Mouse (Mus musculus): ENCODE results near the gene Rpf1. TPM values are rescaled to one million over a fixed set of nuclear protein-coding genes. Genes with fewer than 3 reads are reported as not detected.

Rpf1 gene
- polyA plus RNA-seq, 1 experiment = not detected

DNA sequence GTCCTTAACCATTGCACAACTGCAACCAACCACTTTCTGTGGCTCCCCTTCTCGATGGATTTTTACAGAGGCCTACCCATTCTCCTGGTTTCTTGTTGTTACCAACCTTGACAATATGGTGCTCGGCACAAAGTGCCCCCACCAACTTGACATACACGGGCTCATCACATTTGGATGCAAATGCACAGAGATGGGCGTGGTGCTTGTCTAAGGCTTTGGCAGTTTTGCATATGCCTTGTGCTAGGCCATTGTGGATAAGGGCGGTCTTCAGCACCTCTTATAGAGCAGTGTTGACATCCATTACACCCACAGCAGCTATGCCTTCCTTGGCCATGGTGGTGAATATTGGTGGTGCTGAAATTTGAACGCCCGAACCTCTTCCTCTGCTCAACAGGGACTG, 41.7 kb upstream of the Rpf1 start:
- H3K27ac ChIP-seq (ENCODE audit: insufficient read depth, low read depth, low read length) = no peak overlapping the region
- 95% methylated on average over 7 of the region's 7 CpGs for WGBS
- TF ChIP-seq POLR2A (IDR thresholded peaks at IDR 0.05; ENCODE audit: insufficient read depth, low read depth, low read length) (no peak), CTCF (IDR thresholded peaks at IDR 0.05; ENCODE audit: insufficient read depth, low read depth, low read length) (no peak)
- no peak overlapping the region for H3K4me3 ChIP-seq (ENCODE audit: insufficient read depth, low read depth, low read length)
- peaks cover 9% of the 10 kb centered on the region for H3K4me1 ChIP-seq (ENCODE audit: control insufficient read depth, insufficient read depth, low read length)

GRCm38 (mm10) chr3:146557507-146557906, 36.3 kb upstream of the Rpf1 start:
- WGBS = 63% methylated on average over 6 of the region's 6 CpGs
- 0 out of 2 replicates have a peak, but pooled peaks cover 2% of the 10 kb centered on the region for H3K4me1 ChIP-seq (ENCODE audit: control insufficient read depth, insufficient read depth, low read length)
- no peak overlapping the region for H3K4me3 ChIP-seq (ENCODE audit: insufficient read depth, low read depth, low read length)
- TF ChIP-seq CTCF (IDR thresholded peaks at IDR 0.05; ENCODE audit: insufficient read depth, low read depth, low read length) (no peak), POLR2A (IDR thresholded peaks at IDR 0.05; ENCODE audit: insufficient read depth, low read depth, low read length) (no peak)
- H3K27ac ChIP-seq (ENCODE audit: insufficient read depth, low read depth, low read length) = no peak overlapping the region

GRCm38 (mm10) chr3:146556567-146556966, 35.3 kb upstream of the Rpf1 start:
- WGBS = 86% methylated on average over 1 of the region's 1 CpGs

GRCm38 (mm10) chr3:146554816-146555215, 33.6 kb upstream of the Rpf1 start:
- Histone ChIP-seq H3K4me1 (ENCODE audit: control insufficient read depth, insufficient read depth, low read length) (0 out of 2 replicates have a peak, but pooled peaks cover 2% of the 10 kb centered on the region), H3K4me3 (ENCODE audit: insufficient read depth, low read depth, low read length) (no peak overlapping the region), H3K27ac (ENCODE audit: insufficient read depth, low read depth, low read length) (no peak overlapping the region)
- 30% methylated on average over 7 of the region's 7 CpGs for WGBS
- no peak for TF ChIP-seq CTCF (IDR thresholded peaks at IDR 0.05; ENCODE audit: insufficient read depth, low read depth, low read length)
- no peak for TF ChIP-seq POLR2A (IDR thresholded peaks at IDR 0.05; ENCODE audit: insufficient read depth, low read depth, low read length)

More at GRCm38 (mm10) chr3:146556567-146556966, 35.3 kb upstream of the Rpf1 start:
- H3K27ac ChIP-seq (ENCODE audit: insufficient read depth, low read depth, low read length) = no peak overlapping the region
- H3K4me3 ChIP-seq (ENCODE audit: insufficient read depth, low read depth, low read length) = no peak overlapping the region
- 0 out of 2 replicates have a peak, but pooled peaks cover 2% of the 10 kb centered on the region for H3K4me1 ChIP-seq (ENCODE audit: control insufficient read depth, insufficient read depth, low read length)
- TF ChIP-seq POLR2A (IDR thresholded peaks at IDR 0.05; ENCODE audit: insufficient read depth, low read depth, low read length) (no peak), CTCF (IDR thresholded peaks at IDR 0.05; ENCODE audit: insufficient read depth, low read depth, low read length) (no peak)

- Histone ChIP-seq H3K27ac (ENCODE audit: insufficient read depth, low read depth, low read length) (no peak overlapping the region), H3K4me1 (ENCODE audit: control insufficient read depth, insufficient read depth, low read length) (no peaks in the 10 kb centered on the region), H3K4me3 (ENCODE audit: insufficient read depth, low read depth, low read length) (no peak overlapping the region)
- TF ChIP-seq POLR2A (IDR thresholded peaks at IDR 0.05; ENCODE audit: insufficient read depth, low read depth, low read length) (no peak), CTCF (IDR thresholded peaks at IDR 0.05; ENCODE audit: insufficient read depth, low read depth, low read length) (no peak)
- WGBS = 44% methylated on average over 1 of the region's 1 CpGs
These were observed 22.4 kb upstream of the Rpf1 start for GRCm38 (mm10) chr3:146543632-146544031.

- 78% methylated on average over 4 of the region's 4 CpGs for WGBS
- TF ChIP-seq POLR2A (IDR thresholded peaks at IDR 0.05; ENCODE audit: insufficient read depth, low read depth, low read length) (no peak), CTCF (IDR thresholded peaks at IDR 0.05; ENCODE audit: insufficient read depth, low read depth, low read length) (no peak)
- no peak overlapping the region for H3K4me3 ChIP-seq (ENCODE audit: insufficient read depth, low read depth, low read length)
- no peaks in the 10 kb centered on the region for H3K4me1 ChIP-seq (ENCODE audit: control insufficient read depth, insufficient read depth, low read length)
- no peak overlapping the region for H3K27ac ChIP-seq (ENCODE audit: insufficient read depth, low read depth, low read length)
These were observed 19.5 kb upstream of the Rpf1 start for GRCm38 (mm10) chr3:146540521-146541273.

DNA sequence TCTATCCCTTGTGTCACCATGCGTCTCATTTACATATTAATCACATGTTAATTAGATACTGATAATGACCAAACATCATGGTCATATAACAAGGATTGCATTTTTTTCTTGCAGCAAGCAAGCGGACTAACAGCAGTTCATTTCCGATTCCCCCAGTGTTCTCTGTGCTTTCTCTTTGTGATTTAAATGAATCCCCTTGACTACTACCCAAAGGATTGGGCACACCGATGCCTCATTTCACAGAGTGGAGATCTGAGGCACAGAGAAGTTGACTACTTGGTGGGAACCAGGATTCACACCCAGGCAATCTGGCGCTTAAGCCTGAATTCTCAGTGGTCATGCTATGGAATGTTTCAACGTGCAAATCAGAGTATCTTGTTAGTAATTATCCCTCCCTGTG, 13.8 kb upstream of the Rpf1 start:
- WGBS = 53% methylated on average over 6 of the region's 6 CpGs
- TF ChIP-seq CTCF (IDR thresholded peaks at IDR 0.05; ENCODE audit: insufficient read depth, low read depth, low read length) (no peak), POLR2A (IDR thresholded peaks at IDR 0.05; ENCODE audit: insufficient read depth, low read depth, low read length) (no peak)
- Histone ChIP-seq H3K27ac (ENCODE audit: insufficient read depth, low read depth, low read length) (no peak overlapping the region), H3K4me3 (ENCODE audit: insufficient read depth, low read depth, low read length) (no peak overlapping the region), H3K4me1 (ENCODE audit: control insufficient read depth, insufficient read depth, low read length) (no peaks in the 10 kb centered on the region)

- no peak overlapping the region for H3K27ac ChIP-seq (ENCODE audit: insufficient read depth, low read depth, low read length)
- no peak overlapping the region for H3K4me3 ChIP-seq (ENCODE audit: insufficient read depth, low read depth, low read length)
- 48% methylated on average over 2 of the region's 2 CpGs for WGBS
- TF ChIP-seq CTCF (IDR thresholded peaks at IDR 0.05; ENCODE audit: insufficient read depth, low read depth, low read length) (no peak), POLR2A (IDR thresholded peaks at IDR 0.05; ENCODE audit: insufficient read depth, low read depth, low read length) (no peak)
- H3K4me1 ChIP-seq (ENCODE audit: control insufficient read depth, insufficient read depth, low read length) = no peaks in the 10 kb centered on the region
These were observed 7.1 kb upstream of the Rpf1 start for GRCm38 (mm10) chr3:146528335-146528734.

- no peak for TF ChIP-seq POLR2A (IDR thresholded peaks at IDR 0.05; ENCODE audit: insufficient read depth, low read depth, low read length)
- TF ChIP-seq CTCF (IDR thresholded peaks at IDR 0.05; ENCODE audit: insufficient read depth, low read depth, low read length) = no peak
- 8% methylated on average over 8 of the region's 8 CpGs for WGBS
- 0 out of 2 replicates have a peak, but pooled peaks cover 2% of the 10 kb centered on the region for H3K4me1 ChIP-seq (ENCODE audit: control insufficient read depth, insufficient read depth, low read length)
- H3K27ac ChIP-seq (ENCODE audit: insufficient read depth, low read depth, low read length) = peak overlapping the region; percentile 83
- peak overlapping the region; percentile 86 for H3K4me3 ChIP-seq (ENCODE audit: insufficient read depth, low read depth, low read length)
These were observed 407 bp upstream of the Rpf1 start for GRCm38 (mm10) chr3:146521652-146522020.
